Mouse (Mus musculus): ENCODE results near the gene Hecw2.

DNA sequence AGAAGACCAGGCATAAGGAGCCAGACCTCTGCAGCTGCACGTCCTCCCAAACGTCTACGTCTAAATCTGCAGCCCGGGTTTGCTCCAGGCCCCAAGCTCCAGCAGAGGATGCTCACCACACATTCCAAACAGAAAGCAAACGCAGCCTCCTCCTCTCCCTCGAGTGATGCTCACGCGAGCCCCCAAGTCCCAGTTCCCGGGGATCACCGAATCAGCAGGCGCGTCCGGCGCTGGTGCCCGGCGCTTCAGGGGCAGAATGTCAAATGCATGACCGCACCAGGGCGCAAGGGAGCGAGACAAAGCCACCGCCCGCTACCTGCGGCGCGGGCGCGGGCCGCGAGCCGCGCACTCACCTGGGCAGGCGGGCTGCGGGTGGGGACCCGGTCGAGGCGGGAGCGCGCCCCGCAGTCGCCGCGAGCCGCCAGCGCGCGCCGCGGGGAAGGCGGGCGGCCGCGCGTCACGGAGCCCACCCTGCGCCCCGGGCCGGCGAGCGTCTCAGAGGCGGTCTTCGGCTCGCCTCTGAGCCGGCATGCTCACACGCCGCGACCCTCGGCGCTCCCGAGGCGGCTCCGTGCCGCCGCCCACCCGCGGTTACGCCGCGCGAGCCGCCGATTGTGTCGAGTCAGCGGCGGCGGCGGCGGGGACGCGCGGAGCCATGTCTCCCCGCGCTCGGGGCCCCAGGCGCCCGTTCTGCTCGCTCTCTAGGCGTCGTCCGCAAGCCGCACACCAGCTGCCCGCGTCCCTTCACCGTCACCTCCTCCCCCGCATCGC, 600 bp downstream of the Hecw2 start:
- TF ChIP-seq CTCF (IDR thresholded peaks at IDR 0.05; ENCODE audit: low read depth) (no peak), EP300 (IDR thresholded peaks at IDR 0.05; ENCODE audit: low read depth) (no peak)

Data from liver, embryonic 14.5 days (tissue).